Mouse (Mus musculus): ENCODE measurements around the gene Fam221a. TPM values are rescaled to one million over a fixed set of nuclear protein-coding genes. Genes with fewer than 3 reads are reported as not detected.

Gene Fam221a
- total and polyA plus RNA-seq, 3 experiments: 0.08 TPM; not detected in 2

DNA sequence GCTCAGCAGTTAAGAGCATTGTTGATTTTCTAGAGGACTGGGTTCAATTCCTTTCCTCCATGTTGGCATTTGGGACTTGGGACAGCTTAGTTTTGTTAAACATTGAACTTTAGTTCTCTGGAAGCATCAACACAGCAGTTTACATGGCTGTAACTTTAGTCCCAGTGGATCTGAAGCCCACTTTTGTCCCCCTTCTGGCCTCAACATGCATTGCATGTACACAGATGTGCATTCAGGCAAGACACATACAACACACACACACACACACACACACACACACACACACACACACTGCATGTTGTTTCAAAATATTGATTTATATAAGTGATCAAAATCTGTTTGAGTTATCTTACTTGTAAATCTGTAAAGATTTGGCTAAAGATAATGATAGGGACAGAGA lies 29.9 kb downstream of the Fam221a start:
- Histone ChIP-seq H3K27me3 (ENCODE audit: control insufficient read depth in 1 of 2, insufficient read depth in 2 of 2, low read length in 2 of 2) (peaks cover 0 to 1% of the 10 kb centered on the region in 2 experiments; a peak in 2 of 4 replicates), H3K79me2 (ENCODE audit: control insufficient read depth, insufficient read depth, low read length, poor library complexity) (no peaks in the 10 kb centered on the region), H3K36me3 (ENCODE audit: control insufficient read depth in 1 of 2, insufficient read depth in 2 of 2, low read length in 2 of 2) (no peaks in the 10 kb centered on the region), H3K27ac (ENCODE audit: control insufficient read depth, low read depth, low read length) (no peak overlapping the region), H3K9ac (ENCODE audit: control insufficient read depth, low read depth, low read length, poor library complexity, severe bottlenecking) (no peak overlapping the region), H3K4me1 (ENCODE audit: control insufficient read depth in 1 of 2, insufficient read depth in 2 of 2, low read length in 2 of 2) (no peaks in the 10 kb centered on the region), H3K9me3 (replicated peaks; ENCODE audit: insufficient read depth, low read length) (no peaks in the 10 kb centered on the region), H3K4me3 (ENCODE audit: control insufficient read depth in 1 of 2, insufficient read depth in 1 of 2, low read depth in 2 of 2, low read length in 2 of 2) (no peak overlapping the region)
- peak; percentile 41 for DNase-seq (ENCODE audit: low read depth, low spot score)
- TF ChIP-seq NRF1 (IDR thresholded peaks at IDR 0.05; ENCODE audit: insufficient read depth, low read depth, low read length, poor library complexity, severe bottlenecking) (no peak), SMC3 (IDR thresholded peaks at IDR 0.05; ENCODE audit: low read depth, low read length) (peak; percentile 43), BHLHE40 (IDR thresholded peaks at IDR 0.05; ENCODE audit: borderline replicate concordance, low read depth, low read length) (no peak), RAD21 (IDR thresholded peaks at IDR 0.05; ENCODE audit: low read depth, low read length) (peak; percentile 4; the same call in 1 of the 2 replicates), ZMIZ1 (IDR thresholded peaks at IDR 0.05; ENCODE audit: low read depth, low read length) (no peak), CTCF (IDR thresholded peaks at IDR 0.05 in 2 of 3, conservative IDR thresholded peaks at IDR 0.05 in 1 of 3; ENCODE audit: control insufficient read depth in 1 of 3, insufficient read depth in 1 of 3, low read depth in 2 of 3, low read length in 3 of 3, poor library complexity in 1 of 3, severe bottlenecking in 1 of 3) (peak; percentile 7 to 44 (median 23); a peak in 3 of 6 replicates)

DNA sequence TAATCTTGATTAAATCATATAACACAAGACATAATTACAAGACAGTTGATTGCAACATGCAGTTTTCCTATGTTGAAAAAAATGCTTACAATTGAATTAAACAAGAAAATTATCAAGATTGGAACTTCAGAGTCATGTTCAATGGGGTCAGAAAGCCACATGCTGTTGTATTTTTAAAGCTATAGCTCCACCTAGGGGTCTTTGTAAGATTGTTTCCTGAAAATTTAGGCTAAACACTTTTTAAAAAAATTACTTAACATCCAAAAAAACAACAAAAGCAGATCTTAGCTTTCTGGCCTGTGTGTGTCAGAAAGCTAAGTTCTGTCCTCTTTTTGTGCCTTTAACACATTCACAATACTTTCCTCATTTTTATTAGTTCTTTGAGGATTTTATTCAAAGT lies 30.8 kb downstream of the Fam221a start:
- Histone ChIP-seq H3K27me3 (ENCODE audit: control insufficient read depth in 1 of 2, insufficient read depth in 2 of 2, low read length in 2 of 2) (peaks cover 0 to 1% of the 10 kb centered on the region in 2 experiments; a peak in 2 of 4 replicates), H3K36me3 (ENCODE audit: control insufficient read depth in 1 of 2, insufficient read depth in 2 of 2, low read length in 2 of 2) (no peaks in the 10 kb centered on the region), H3K27ac (ENCODE audit: control insufficient read depth, low read depth, low read length) (no peak overlapping the region), H3K9me3 (replicated peaks; ENCODE audit: insufficient read depth, low read length) (no peaks in the 10 kb centered on the region), H3K4me3 (ENCODE audit: control insufficient read depth in 1 of 2, insufficient read depth in 1 of 2, low read depth in 2 of 2, low read length in 2 of 2) (no peak overlapping the region), H3K4me1 (ENCODE audit: control insufficient read depth in 1 of 2, insufficient read depth in 2 of 2, low read length in 2 of 2) (no peaks in the 10 kb centered on the region), H3K79me2 (ENCODE audit: control insufficient read depth, insufficient read depth, low read length, poor library complexity) (no peaks in the 10 kb centered on the region), H3K9ac (ENCODE audit: control insufficient read depth, low read depth, low read length, poor library complexity, severe bottlenecking) (no peak overlapping the region)
- TF ChIP-seq ZC3H11A (IDR thresholded peaks at IDR 0.05; ENCODE audit: low read depth, low read length) (peak; percentile 57), GATA1 (IDR thresholded peaks at IDR 0.05; ENCODE audit: low read depth, low read length) (0 out of 2 replicates have a peak, but pooled peaks have one; percentile 22), MYC (IDR thresholded peaks at IDR 0.05; ENCODE audit: low read depth, low read length) (peak; percentile 67; the same call in 1 of the 2 replicates), CTCF (IDR thresholded peaks at IDR 0.05 in 2 of 3, conservative IDR thresholded peaks at IDR 0.05 in 1 of 3; ENCODE audit: control insufficient read depth in 1 of 3, insufficient read depth in 1 of 3, low read depth in 2 of 3, low read length in 3 of 3, poor library complexity in 1 of 3, severe bottlenecking in 1 of 3) (peak; percentile 8 to 71 (median 29)), RAD21 (IDR thresholded peaks at IDR 0.05; ENCODE audit: low read depth, low read length) (peak; percentile 88), ZNF384 (IDR thresholded peaks at IDR 0.05; ENCODE audit: low read depth, low read length) (peak; percentile 52; the same call in 1 of the 2 replicates), SMC3 (IDR thresholded peaks at IDR 0.05; ENCODE audit: low read depth, low read length) (peak; percentile 67), TAL1 (IDR thresholded peaks at IDR 0.05; ENCODE audit: low read length) (no peak), ETS1 (IDR thresholded peaks at IDR 0.05; ENCODE audit: low read depth, low read length) (no peak), USF2 (IDR thresholded peaks at IDR 0.05; ENCODE audit: borderline replicate concordance in 1 of 2, insufficient read depth in 1 of 2, low read depth in 1 of 2, low read length in 2 of 2) (no peak)
- DNase-seq (ENCODE audit: low read depth, low spot score): peak; percentile 52
